Mouse (Mus musculus) kidney, adult 2 months (tissue): ENCODE results near the gene Ldb1.

Source experiments
- CTCF ChIP-seq: fragments of 200-500 bp; conservative IDR thresholded peaks from 2 replicates; pipeline ENCODE4 v1.5.1; 2011; ENCODE audit warnings: low read depth, mild to moderate bottlenecking, control low read depth, low read length, moderate library complexity, mixed read lengths; ENCODE audit not compliant: insufficient read depth, insufficient read length
- POLR2A ChIP-seq: fragments of 200-500 bp; IDR thresholded peaks from one replicate; pipeline ENCODE4 v1.6.1; 2011; ENCODE audit warnings: low read depth, low read length, control low read depth

- TF ChIP-seq CTCF, result no peak
- TF ChIP-seq POLR2A, result no peak
Observed at GRCm38 (mm10) chr19:46016023-46016422, 29.0 kb downstream of the Ldb1 start.
